Mouse (Mus musculus) CH12.LX (cell line): ENCODE data around the gene Creb3l1.

Source experiments
- CTCF ChIP-seq, 2 experiments: IDR thresholded peaks in 1 of 2; conservative IDR thresholded peaks in 1 of 2; 2 replicates each; pipeline ENCODE4 v1.5.1; 2011 to 2012; ENCODE audit warnings: low read depth in 2 of 2, low read length in 2 of 2, improper control_type of control experiment in 1 of 2, inconsistent platforms in 1 of 2, mild to moderate bottlenecking in 1 of 2, moderate library complexity in 1 of 2
- EP300 ChIP-seq: IDR thresholded peaks from 2 replicates; pipeline ENCODE4 v1.6.1; 2011; ENCODE audit warnings: low read length, improper control_type of control experiment
- ETS1 ChIP-seq: conservative IDR thresholded peaks from 2 replicates; pipeline ENCODE4 v1.6.1; 2012; ENCODE audit warnings: low read depth, mild to moderate bottlenecking, inconsistent platforms, low read length, improper control_type of control experiment, moderate library complexity
- JUN ChIP-seq: IDR thresholded peaks from 2 replicates; pipeline ENCODE4 v1.6.1; 2011; ENCODE audit warnings: low read depth, mild to moderate bottlenecking, low read length, improper control_type of control experiment, moderate library complexity; ENCODE audit not compliant: insufficient read depth
- MAX ChIP-seq: IDR thresholded peaks from 2 replicates; pipeline ENCODE4 v1.6.1; 2011; ENCODE audit warnings: low read length, improper control_type of control experiment
- MAZ ChIP-seq: IDR thresholded peaks from 2 replicates; pipeline ENCODE4 v1.6.1; 2012; ENCODE audit warnings: low read depth, mild to moderate bottlenecking, inconsistent platforms, low read length, improper control_type of control experiment, moderate library complexity
- POLR2A ChIP-seq: IDR thresholded peaks from 2 replicates; pipeline ENCODE4 v1.6.1; 2011; ENCODE audit warnings: low read depth, mild to moderate bottlenecking, improper control_type of control experiment, low read length
- ZNF384 ChIP-seq: IDR thresholded peaks from 2 replicates; pipeline ENCODE4 v1.6.1; 2012; ENCODE audit warnings: low read depth, low read length, improper control_type of control experiment, inconsistent platforms

- TF ChIP-seq POLR2A: no peak
- TF ChIP-seq ETS1: no peak
- no peak for TF ChIP-seq MAX
- no peak for TF ChIP-seq ZNF384
- no peak for TF ChIP-seq EP300
- TF ChIP-seq MAZ: no peak
- TF ChIP-seq JUN: no peak
- TF ChIP-seq CTCF (conservative IDR thresholded peaks at IDR 0.05 in 1 of 2, IDR thresholded peaks at IDR 0.05 in 1 of 2; ENCODE audit: low read depth in 2 of 2, low read length in 2 of 2): no peak
Measured at GRCm38 (mm10) chr2:92012768-92013445, 11.4 kb downstream of the Creb3l1 start.
